Mouse (Mus musculus) C2C12 (cell line): ENCODE results near the gene Spata13.

Experiments
- CEBPB ChIP-seq: IDR thresholded peaks from one replicate; pipeline ENCODE4 v1.6.1; 2011; ENCODE audit warnings: low read depth, mild to moderate bottlenecking, control low read depth, moderate library complexity
- CTCF ChIP-seq: IDR thresholded peaks from one replicate; pipeline ENCODE4 v1.5.1; 2011; ENCODE audit not compliant: control insufficient read depth, insufficient read depth, insufficient read length
- MAX ChIP-seq: IDR thresholded peaks from one replicate; pipeline ENCODE4 v1.6.1; 2011; ENCODE audit warnings: mild to moderate bottlenecking, control low read depth
- MYOD1 ChIP-seq: IDR thresholded peaks from one replicate; pipeline ENCODE4 v1.6.1; 2011; ENCODE audit warnings: low read depth; ENCODE audit not compliant: control insufficient read depth, insufficient read length
- MYOG ChIP-seq: IDR thresholded peaks from one replicate; pipeline ENCODE4 v1.6.1; 2011; ENCODE audit not compliant: control insufficient read depth, insufficient read length; ENCODE audit errors: extremely low read depth
- USF1 ChIP-seq: IDR thresholded peaks from one replicate; pipeline ENCODE4 v1.6.1; 2011; ENCODE audit warnings: low read depth, mild to moderate bottlenecking, control low read depth, moderate library complexity

GRCm38 (mm10) chr14:60648956-60649355 lies 15.2 kb downstream of the Spata13 start:
- TF ChIP-seq CTCF = no peak
- no peak for TF ChIP-seq MAX
- no peak for TF ChIP-seq USF1
- TF ChIP-seq CEBPB = no peak
- no peak for TF ChIP-seq MYOG
- no peak for TF ChIP-seq MYOD1
